Mouse (Mus musculus) neutrophil, adult 59 days (primary cell): Measurements from ENCODE around the gene Rgr. TPM values are rescaled to one million over a fixed set of nuclear protein-coding genes. Genes with fewer than 3 reads are reported as not detected.

Source experiments
- total RNA-seq, 2 experiments: library from RNA; stranded (reverse); gene quantifications; 1 replicate in 1 of 2; 2 replicates in 1 of 2; pipeline ENCODE4 v1.2.4; 2023

The Rgr gene
- total RNA-seq: not detected

GRCm38 (mm10) chr14:37048914-37049410 lies at the start of gene Rgr:
Gene Rgr (minus strand): TSS chr14:37048964.

GRCm38 (mm10) chr14:37097956-37098530 lies 49.3 kb upstream of the Rgr start, which contains the start of gene Cdhr1:
Gene Cdhr1 (minus strand): TSS chr14:37098347.

GRCm38 (mm10) chr14:37067629-37068028 lies 18.9 kb upstream of the Rgr start, which contains the start of gene Lrit2:
Gene Lrit2 (plus strand): TSS chr14:37067929.

Other genes starting within 250 kb of the Rgr start
- 10 to 100 TPM; 10.7 to 11.9 TPM for gene Ccser2, start 80.2 kb downstream of the Rgr start, total RNA-seq
- not detected for gene Lrit1, start 5.9 kb upstream of the Rgr start, total RNA-seq
- not detected for gene Lrit2, start 19.0 kb upstream of the Rgr start, total RNA-seq
- not detected for gene Cdhr1, start 49.4 kb upstream of the Rgr start, total RNA-seq
- gene 2610528A11Rik, start 65.1 kb upstream of the Rgr start, total RNA-seq: not detected
- 100 to 1,000 TPM; 103 to 108 TPM for gene Ghitm, start 86.3 kb upstream of the Rgr start, total RNA-seq